Mouse (Mus musculus) adrenal gland, adult (tissue): ENCODE measurements around the gene Ttn.

Experiments used
- DNase-seq, 2 experiments: peaks; one replicate each; pipeline ENCODE4 v3.0.0; 2022 to 2023; ENCODE audit warnings: low spot score in 1 of 2; ENCODE audit not compliant: inconsistent age in 2 of 2

The Ttn gene

GRCm38 (mm10) chr2:76861327-76861726, 121.0 kb downstream of the Ttn start:
- DNase-seq, result no peak

- DNase-seq, result no peak
These were observed 132.3 kb downstream of the Ttn start for GRCm38 (mm10) chr2:76850066-76850465.

- no peak for DNase-seq
These were observed 139.2 kb downstream of the Ttn start for GRCm38 (mm10) chr2:76843162-76843561.

GRCm38 (mm10) chr2:76820472-76820871, 161.9 kb downstream of the Ttn start:
- DNase-seq, result no peak

- no peak for DNase-seq
These were observed 164.6 kb downstream of the Ttn start for GRCm38 (mm10) chr2:76817796-76818195.

GRCm38 (mm10) chr2:76814048-76814817, 168.1 kb downstream of the Ttn start:
- DNase-seq, result no peak

GRCm38 (mm10) chr2:76811160-76811559, 171.2 kb downstream of the Ttn start:
- no peak for DNase-seq

- DNase-seq, result no peak
These were observed 174.0 kb downstream of the Ttn start for GRCm38 (mm10) chr2:76808334-76808733.

- no peak for DNase-seq
These were observed 175.1 kb downstream of the Ttn start for GRCm38 (mm10) chr2:76807284-76807683.

- no peak for DNase-seq
These were observed 175.5 kb downstream of the Ttn start for GRCm38 (mm10) chr2:76806861-76807260.

GRCm38 (mm10) chr2:76806376-76806775, 176.0 kb downstream of the Ttn start:
- DNase-seq, result no peak

GRCm38 (mm10) chr2:76805191-76805892, 177.0 kb downstream of the Ttn start:
- DNase-seq, result no peak

- DNase-seq, result no peak
These were observed 198.2 kb downstream of the Ttn start for GRCm38 (mm10) chr2:76784171-76784570.

GRCm38 (mm10) chr2:76780792-76781191, 201.6 kb downstream of the Ttn start:
- no peak for DNase-seq

- DNase-seq, result no peak
These were observed 212.5 kb downstream of the Ttn start for GRCm38 (mm10) chr2:76769831-76770230.

- DNase-seq, result no peak
These were observed 215.1 kb downstream of the Ttn start for GRCm38 (mm10) chr2:76767231-76767630.

- DNase-seq, result no peak
These were observed 217.8 kb downstream of the Ttn start for GRCm38 (mm10) chr2:76764526-76764925.

GRCm38 (mm10) chr2:76762154-76762553, 220.2 kb downstream of the Ttn start:
- no peak for DNase-seq

GRCm38 (mm10) chr2:76756461-76756860, 225.9 kb downstream of the Ttn start:
- no peak for DNase-seq

GRCm38 (mm10) chr2:76751993-76752392, 230.4 kb downstream of the Ttn start:
- no peak for DNase-seq

- DNase-seq, result no peak
These were observed 232.8 kb downstream of the Ttn start for GRCm38 (mm10) chr2:76749341-76750110.

GRCm38 (mm10) chr2:76748696-76749095, 233.7 kb downstream of the Ttn start:
- no peak for DNase-seq
